Mouse (Mus musculus) liver, embryonic 16.5 days (tissue): Measurements from ENCODE around the gene Cox8b. TPM values are rescaled to one million over a fixed set of nuclear protein-coding genes. Genes with fewer than 3 reads are reported as not detected.

ENCODE experiments used
- ATAC-seq: fragments of 200-750 bp; cut with Nextera tagmentation; 2 replicates; pipeline ENCODE4 v1.8.0; 2017; ENCODE audit warnings: low read depth, mild to moderate bottlenecking, moderate number of reproducible peaks, moderate library complexity
- H3K27ac ChIP-seq: fragments of 300-500 bp; sonication (generic); 2 replicates; pipeline ENCODE4 v1.5.1; 2014; ENCODE audit warnings: mild to moderate bottlenecking, low read length
- H3K27me3 ChIP-seq: fragments of 300-500 bp; sonication (generic); 2 replicates; pipeline ENCODE4 v1.6.1; 2014; ENCODE audit warnings: low read depth, low read length, mixed read lengths; ENCODE audit not compliant: control insufficient read depth, insufficient read depth
- H3K36me3 ChIP-seq: fragments of 300-500 bp; sonication (generic); 2 replicates; pipeline ENCODE4 v1.6.1; 2014; ENCODE audit warnings: mild to moderate bottlenecking; ENCODE audit not compliant: control insufficient read depth, insufficient read depth
- H3K4me1 ChIP-seq: fragments of 300-500 bp; sonication (generic); 2 replicates; pipeline ENCODE4 v1.6.1; 2014; ENCODE audit warnings: low read depth, low read length, mixed read lengths; ENCODE audit not compliant: control insufficient read depth
- H3K4me2 ChIP-seq: fragments of 300-500 bp; sonication (generic); 2 replicates; pipeline ENCODE4 v1.6.1; 2014; ENCODE audit warnings: low read depth, low read length, mixed read lengths
- H3K4me3 ChIP-seq: fragments of 300-500 bp; sonication (generic); 2 replicates; pipeline ENCODE4 v1.5.1; 2014; ENCODE audit warnings: low read depth, mild to moderate bottlenecking, low read length
- H3K9ac ChIP-seq: fragments of 300-500 bp; sonication (generic); 2 replicates; pipeline ENCODE4 v1.6.1; 2014; ENCODE audit warnings: low read depth, low read length
- H3K9me3 ChIP-seq: fragments of 300-500 bp; sonication (generic); replicated peaks from 2 replicates; pipeline ENCODE4 v1.6.1; 2016; ENCODE audit warnings: low read length; ENCODE audit not compliant: control insufficient read depth
- WGBS: fragments of 180-500 bp; shearing (Covaris S2); extraction: QIAGEN DNeasy Blood & Tissue Kit; methylation state at CpG from one replicate; pipeline ENCODE4 v1.1.7; 2014; ENCODE audit not compliant: insufficient replicate concordance; 5-methylcytosine and 5-hydroxymethylcytosine counted together
- polyA plus RNA-seq: library from polyadenylated mRNA; unstranded; fragments of >200 nt; fragmentation: Nextera tagmentation; extraction: Ambion mirVana; gene quantifications from 2 replicates; pipeline ENCODE4 v1.2.1, GENCODE M21; 2015

Gene Cox8b
- 1.4 and 3.4 TPM in 2 replicates for polyA plus RNA-seq

GRCm38 (mm10) chr7:140900220-140900619 lies at the start of gene Cox8b:
Gene Cox8b, minus strand, starts transcription at chr7:140900446.
- Histone ChIP-seq H3K4me1 (no peaks in the 10 kb centered on the region), H3K4me2 (no peak within 1 kb of the TSS), H3K9me3 (no peaks in the 10 kb centered on the region), H3K9ac (no peak within 1 kb of the TSS), H3K36me3 (peaks cover 10% of the 10 kb centered on the region), H3K27ac (no peak within 1 kb of the TSS), H3K4me3 (no peak within 1 kb of the TSS), H3K27me3 (no peaks in the 10 kb centered on the region)
- ATAC-seq, result no peak
- WGBS, result 76% methylated on average over 10 of the region's 10 CpGs

GRCm38 (mm10) chr7:140949255-140949654 lies 49.0 kb upstream of the Cox8b start:
- H3K9me3 ChIP-seq, result no peaks in the 10 kb centered on the region
- no peak overlapping the region for H3K9ac ChIP-seq
- WGBS, result 60% methylated on average over 6 of the region's 6 CpGs
- no peak for ATAC-seq
- H3K4me2 ChIP-seq, result no peak overlapping the region
- H3K27ac ChIP-seq, result no peak overlapping the region
- H3K36me3 ChIP-seq, result no peaks in the 10 kb centered on the region
- H3K27me3 ChIP-seq, result no peaks in the 10 kb centered on the region
- H3K4me3 ChIP-seq, result no peak overlapping the region
- peaks cover 8% of the 10 kb centered on the region for H3K4me1 ChIP-seq

GRCm38 (mm10) chr7:140948161-140948560 lies 47.9 kb upstream of the Cox8b start:
- 26% methylated on average over 8 of the region's 8 CpGs for WGBS
- Histone ChIP-seq H3K27me3 (no peaks in the 10 kb centered on the region), H3K36me3 (no peaks in the 10 kb centered on the region), H3K27ac (no peak overlapping the region; the same call in 1 of the 2 replicates), H3K4me2 (no peak overlapping the region), H3K9me3 (no peaks in the 10 kb centered on the region), H3K4me1 (no peaks in the 10 kb centered on the region; the same call in none of the 2 replicates), H3K9ac (no peak overlapping the region), H3K4me3 (no peak overlapping the region)
- peak; percentile 42 for ATAC-seq

- H3K9me3 ChIP-seq, result no peaks in the 10 kb centered on the region
- no peak overlapping the region for H3K4me2 ChIP-seq
- peak; percentile 30 for ATAC-seq
- H3K36me3 ChIP-seq, result no peaks in the 10 kb centered on the region
- 21% methylated on average over 7 of the region's 7 CpGs for WGBS
- H3K27ac ChIP-seq, result no peak overlapping the region
- H3K4me1 ChIP-seq, result peaks cover 5% of the 10 kb centered on the region
- no peak overlapping the region for H3K4me3 ChIP-seq
- H3K27me3 ChIP-seq, result no peaks in the 10 kb centered on the region
- H3K9ac ChIP-seq, result no peak overlapping the region
Observed at GRCm38 (mm10) chr7:140946980-140947379, 46.7 kb upstream of the Cox8b start.

- peaks cover 6% of the 10 kb centered on the region for H3K4me1 ChIP-seq
- no peak for ATAC-seq
- no peak overlapping the region for H3K4me3 ChIP-seq
- H3K9me3 ChIP-seq, result no peaks in the 10 kb centered on the region
- no peaks in the 10 kb centered on the region for H3K36me3 ChIP-seq
- no peak overlapping the region for H3K4me2 ChIP-seq
- H3K27me3 ChIP-seq, result no peaks in the 10 kb centered on the region
- 71% methylated on average over 10 of the region's 10 CpGs for WGBS
- 0 out of 2 replicates have a peak overlapping the region, but pooled peaks have one; percentile 5 for H3K27ac ChIP-seq
- no peak overlapping the region for H3K9ac ChIP-seq
Observed at GRCm38 (mm10) chr7:140946311-140946710, 46.1 kb upstream of the Cox8b start.

- Histone ChIP-seq H3K36me3 (no peaks in the 10 kb centered on the region), H3K9me3 (no peaks in the 10 kb centered on the region), H3K27ac (no peak overlapping the region), H3K9ac (no peak overlapping the region), H3K4me2 (no peak overlapping the region), H3K4me1 (peaks cover 10% of the 10 kb centered on the region), H3K4me3 (no peak overlapping the region), H3K27me3 (no peaks in the 10 kb centered on the region)
- 75% methylated on average over 5 of the region's 5 CpGs for WGBS
- no peak for ATAC-seq
Observed at GRCm38 (mm10) chr7:140945247-140945646, 45.0 kb upstream of the Cox8b start.

- Histone ChIP-seq H3K36me3 (no peaks in the 10 kb centered on the region), H3K9me3 (no peaks in the 10 kb centered on the region), H3K4me2 (no peak overlapping the region), H3K9ac (no peak overlapping the region), H3K27ac (no peak overlapping the region), H3K27me3 (no peaks in the 10 kb centered on the region), H3K4me3 (no peak overlapping the region), H3K4me1 (peaks cover 10% of the 10 kb centered on the region)
- ATAC-seq, result no peak
- WGBS, result 68% methylated on average over 7 of the region's 7 CpGs
Observed at GRCm38 (mm10) chr7:140944236-140944635, 44.0 kb upstream of the Cox8b start.

GRCm38 (mm10) chr7:140943356-140943755 lies 43.1 kb upstream of the Cox8b start:
- Histone ChIP-seq H3K4me3 (no peak overlapping the region), H3K27me3 (no peaks in the 10 kb centered on the region), H3K4me1 (peaks cover 10% of the 10 kb centered on the region), H3K4me2 (no peak overlapping the region), H3K36me3 (no peaks in the 10 kb centered on the region), H3K27ac (no peak overlapping the region), H3K9ac (no peak overlapping the region), H3K9me3 (no peaks in the 10 kb centered on the region)
- 76% methylated on average over 4 of the region's 4 CpGs for WGBS
- ATAC-seq, result no peak

GRCm38 (mm10) chr7:140942811-140943210 lies 42.6 kb upstream of the Cox8b start:
- H3K9ac ChIP-seq, result no peak overlapping the region
- no peaks in the 10 kb centered on the region for H3K27me3 ChIP-seq
- H3K36me3 ChIP-seq, result no peaks in the 10 kb centered on the region
- no peak overlapping the region for H3K4me2 ChIP-seq
- ATAC-seq, result no peak
- peaks cover 10% of the 10 kb centered on the region for H3K4me1 ChIP-seq
- H3K9me3 ChIP-seq, result no peaks in the 10 kb centered on the region
- H3K27ac ChIP-seq, result peak overlapping the region; percentile 1; the same call in 1 of the 2 replicates
- no peak overlapping the region for H3K4me3 ChIP-seq
- WGBS, result 81% methylated on average over 10 of the region's 10 CpGs
